Mouse (Mus musculus): ENCODE data around the gene Ltbp4. TPM values are rescaled to one million over a fixed set of nuclear protein-coding genes. Genes with fewer than 3 reads are reported as not detected.

Gene Ltbp4
- polyA plus RNA-seq, 1 experiment from 2014 or later, result 7.0 TPM

DNA sequence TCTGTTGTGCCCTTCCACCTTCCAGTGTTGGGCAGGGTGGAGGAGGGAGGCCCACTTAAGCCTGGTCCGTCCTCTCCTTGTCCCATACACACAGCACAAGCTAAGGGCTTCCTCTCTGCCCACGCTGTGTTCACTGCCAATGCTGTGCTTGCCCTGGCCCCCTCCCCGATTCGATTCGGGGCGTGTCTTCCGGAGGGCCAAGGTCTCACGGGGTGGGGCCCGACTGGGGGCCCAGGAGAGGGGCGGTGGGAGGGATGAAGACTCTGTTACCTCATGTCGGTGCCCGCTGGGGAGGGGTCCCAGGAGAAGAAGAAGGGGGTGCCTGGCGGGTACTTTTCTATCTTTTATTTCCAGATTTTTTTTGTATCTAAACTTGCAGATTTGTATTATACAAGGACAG, 55.8 kb downstream of the Ltbp4 start:
- Histone ChIP-seq H3K27me3 (ENCODE audit: low read depth, poor library complexity, severe bottlenecking) (peaks cover 11% of the 10 kb centered on the region), H3K36me3 (peaks cover 59% of the 10 kb centered on the region), H3K4me3 (no peak overlapping the region), H3K27ac (replicated peaks) (no peak overlapping the region; the same call in 1 of the 2 replicates), H3K4me1 (peaks cover 24% of the 10 kb centered on the region), H3K9me3 (replicated peaks) (no peaks in the 10 kb centered on the region)
- no peak for DNase-seq (ENCODE audit: low spot score)
- 71% methylated on average over 13 of the region's 13 CpGs for WGBS

DNA sequence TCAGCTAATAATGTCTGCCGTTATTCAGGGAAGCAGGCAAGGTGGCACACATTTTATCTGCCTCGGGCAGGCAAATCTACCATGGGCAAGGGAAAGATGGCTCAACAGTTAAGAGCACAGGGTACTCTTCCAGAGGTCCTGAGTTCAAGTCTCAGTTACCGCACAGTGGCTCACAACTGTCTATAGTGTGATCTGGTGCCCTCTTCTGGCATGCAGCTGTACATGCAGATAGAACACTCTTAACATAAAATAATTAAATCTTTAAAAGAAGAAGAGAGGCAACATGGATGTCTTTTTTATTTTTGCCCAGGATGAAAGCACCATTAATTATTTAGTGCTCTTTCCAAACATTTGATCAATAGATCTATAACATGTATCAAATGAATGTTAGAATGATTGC, 60.3 kb downstream of the Ltbp4 start:
- no peak overlapping the region for H3K4me3 ChIP-seq
- H3K27me3 ChIP-seq (ENCODE audit: low read depth, poor library complexity, severe bottlenecking), result no peaks in the 10 kb centered on the region
- 90% methylated on average over 3 of the region's 3 CpGs for WGBS
- H3K9me3 ChIP-seq (replicated peaks), result no peaks in the 10 kb centered on the region
- peaks cover 11% of the 10 kb centered on the region for H3K4me1 ChIP-seq
- H3K27ac ChIP-seq (replicated peaks), result no peak overlapping the region
- no peak for DNase-seq (ENCODE audit: low spot score)
- peaks cover 96% of the 10 kb centered on the region for H3K36me3 ChIP-seq

DNA sequence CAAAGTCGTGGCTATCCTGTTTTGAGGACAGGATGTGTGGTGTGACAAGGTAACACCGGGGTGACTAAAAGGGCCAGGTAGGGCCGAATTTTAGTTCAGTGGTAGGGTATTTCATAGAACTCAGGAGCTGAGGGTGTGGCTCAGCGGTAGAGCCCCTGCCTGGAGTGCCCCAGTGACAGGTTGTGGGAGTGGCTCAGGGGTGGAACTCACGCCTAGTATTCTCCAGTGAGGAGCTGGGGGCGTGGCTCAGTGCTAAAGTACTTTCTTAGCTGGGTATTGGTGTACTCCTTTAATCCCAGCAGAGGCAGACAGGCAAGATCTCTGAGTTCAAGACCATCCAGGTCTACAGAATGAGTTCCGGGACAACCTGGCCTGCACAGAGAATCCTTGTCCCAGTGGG, 61.5 kb downstream of the Ltbp4 start:
- 71% methylated on average over 7 of the region's 7 CpGs for WGBS
- Histone ChIP-seq H3K4me1 (peaks cover 4% of the 10 kb centered on the region; the same call in 1 of the 2 replicates), H3K27ac (replicated peaks) (no peak overlapping the region), H3K27me3 (ENCODE audit: low read depth, poor library complexity, severe bottlenecking) (no peaks in the 10 kb centered on the region), H3K9me3 (replicated peaks) (no peaks in the 10 kb centered on the region), H3K36me3 (peaks cover 96% of the 10 kb centered on the region), H3K4me3 (no peak overlapping the region)
- no peak for DNase-seq (ENCODE audit: low spot score)

- no peaks in the 10 kb centered on the region for H3K9me3 ChIP-seq (replicated peaks)
- H3K4me3 ChIP-seq, result no peak overlapping the region
- no peak overlapping the region for H3K27ac ChIP-seq (replicated peaks)
- 94% methylated on average over 4 of the region's 4 CpGs for WGBS
- no peaks in the 10 kb centered on the region for H3K27me3 ChIP-seq (ENCODE audit: low read depth, poor library complexity, severe bottlenecking)
- H3K36me3 ChIP-seq, result peaks cover 97% of the 10 kb centered on the region
- no peaks in the 10 kb centered on the region for H3K4me1 ChIP-seq
- DNase-seq (ENCODE audit: low spot score), result no peak
Measured at GRCm38 (mm10) chr7:27274916-27275315, 62.6 kb downstream of the Ltbp4 start.

DNA sequence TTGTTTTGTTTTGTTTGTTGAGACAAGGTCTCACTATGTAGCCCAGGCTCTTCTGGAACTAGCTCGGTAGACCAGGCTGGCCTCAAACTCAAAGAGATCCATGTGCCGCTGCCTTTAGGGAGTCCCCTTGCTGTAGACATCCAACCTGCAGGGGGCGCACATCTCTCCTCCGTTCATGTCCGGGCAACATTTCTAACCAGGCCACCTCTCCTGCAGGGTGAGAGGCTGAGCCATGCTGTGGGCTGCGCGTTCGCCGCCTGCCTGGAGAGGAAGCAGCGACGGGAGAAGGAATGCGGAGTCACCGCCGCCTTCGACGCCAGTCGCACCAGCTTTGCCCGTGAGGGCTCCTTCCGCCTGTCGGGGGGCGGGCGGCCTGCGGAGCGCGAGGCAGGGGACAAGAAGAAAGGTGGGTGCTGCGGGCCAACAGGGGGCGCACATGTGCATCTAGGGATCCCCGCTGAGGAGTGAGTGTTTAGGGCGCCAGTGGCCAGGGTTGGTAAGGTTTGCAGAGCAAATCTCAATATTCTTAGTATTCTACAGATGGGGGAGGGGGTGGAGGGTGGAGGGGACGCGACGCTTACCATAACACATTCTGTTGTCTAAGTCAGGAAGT, 63.6 kb downstream of the Ltbp4 start:
- Histone ChIP-seq H3K4me1 (no peaks in the 10 kb centered on the region), H3K4me3 (peak overlapping the region; percentile 21), H3K27me3 (ENCODE audit: low read depth, poor library complexity, severe bottlenecking) (no peaks in the 10 kb centered on the region), H3K36me3 (peaks cover 97% of the 10 kb centered on the region), H3K9me3 (replicated peaks) (peaks cover 3% of the 10 kb centered on the region; the same call in 1 of the 2 replicates), H3K27ac (replicated peaks) (0 out of 2 replicates have a peak overlapping the region, but pooled peaks have one; percentile 55)
- DNase-seq (ENCODE audit: low spot score), result peak; percentile 55
- 56% methylated on average over 32 of the region's 32 CpGs for WGBS

DNA sequence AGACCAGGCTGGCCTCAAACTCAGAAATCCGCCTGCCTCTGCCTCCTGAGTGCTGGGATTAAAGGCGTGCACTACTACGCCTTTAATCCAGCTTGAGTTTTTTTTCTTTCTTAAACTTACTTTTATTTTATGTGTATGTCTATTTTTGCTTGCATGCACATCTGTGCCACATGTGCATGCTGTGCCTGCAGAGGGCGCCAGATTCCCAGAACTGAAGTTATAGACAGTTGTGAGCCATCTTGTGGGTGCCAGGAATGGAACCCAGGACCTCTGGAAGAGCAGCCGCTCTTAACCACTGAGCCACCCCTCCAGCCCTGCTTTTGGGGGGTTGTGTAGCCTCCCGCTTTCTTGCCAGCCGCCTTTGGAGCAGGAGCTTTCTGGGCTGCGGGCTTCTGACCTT, 66.1 kb downstream of the Ltbp4 start:
- Histone ChIP-seq H3K36me3 (peaks cover 97% of the 10 kb centered on the region), H3K9me3 (replicated peaks) (peaks cover 3% of the 10 kb centered on the region; the same call in 1 of the 2 replicates)
- WGBS, result 88% methylated on average over 8 of the region's 8 CpGs

DNA sequence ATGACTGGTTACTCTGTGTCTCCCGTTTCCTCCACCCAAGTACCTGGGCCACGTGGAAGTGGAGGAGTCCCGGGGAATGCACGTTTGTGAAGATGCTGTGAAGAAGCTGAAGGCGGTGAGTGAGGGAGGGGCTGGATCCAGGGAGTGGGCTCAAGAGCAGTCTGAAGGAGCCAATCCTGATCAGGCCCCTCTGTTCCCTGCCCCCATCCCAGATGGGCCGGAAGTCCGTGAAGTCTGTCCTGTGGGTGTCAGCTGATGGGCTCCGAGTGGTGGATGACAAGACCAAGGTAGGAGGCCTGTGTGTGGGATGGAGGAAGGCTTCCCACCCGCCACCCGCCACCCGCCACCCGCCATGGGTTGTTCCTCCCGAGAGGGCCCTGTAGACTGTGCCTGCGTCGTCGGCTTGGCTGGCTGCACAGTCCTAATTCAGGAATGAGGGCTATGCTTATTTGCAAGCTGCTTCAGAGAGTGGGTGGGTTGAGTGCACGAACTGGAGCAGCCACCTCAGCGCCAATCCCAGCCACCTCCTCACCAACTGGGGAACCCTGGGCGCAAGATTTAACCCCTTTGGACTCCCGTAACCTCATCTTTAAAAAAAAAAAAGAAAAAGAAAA, 70.9 kb downstream of the Ltbp4 start:
- 87% methylated on average over 20 of the region's 20 CpGs for WGBS
- peaks cover 3% of the 10 kb centered on the region; the same call in 1 of the 2 replicates for H3K4me1 ChIP-seq
- no peaks in the 10 kb centered on the region for H3K27me3 ChIP-seq (ENCODE audit: low read depth, poor library complexity, severe bottlenecking)
- H3K36me3 ChIP-seq, result peaks cover 99% of the 10 kb centered on the region
- H3K27ac ChIP-seq (replicated peaks), result no peak overlapping the region
- H3K9me3 ChIP-seq (replicated peaks), result peaks cover 3% of the 10 kb centered on the region; the same call in 1 of the 2 replicates
- no peak for DNase-seq (ENCODE audit: low spot score)
- H3K4me3 ChIP-seq, result no peak overlapping the region

More for the DNA sequence above, 66.1 kb downstream of the Ltbp4 start:
- H3K27ac ChIP-seq (replicated peaks), result no peak overlapping the region
- H3K4me1 ChIP-seq, result no peaks in the 10 kb centered on the region
- DNase-seq (ENCODE audit: low spot score), result no peak
- no peaks in the 10 kb centered on the region for H3K27me3 ChIP-seq (ENCODE audit: low read depth, poor library complexity, severe bottlenecking)
- no peak overlapping the region for H3K4me3 ChIP-seq

- Histone ChIP-seq H3K9me3 (replicated peaks) (peaks cover 3% of the 10 kb centered on the region; the same call in 1 of the 2 replicates), H3K4me1 (peaks cover 22% of the 10 kb centered on the region), H3K4me3 (no peak overlapping the region), H3K27me3 (ENCODE audit: low read depth, poor library complexity, severe bottlenecking) (no peaks in the 10 kb centered on the region), H3K36me3 (peaks cover 80% of the 10 kb centered on the region), H3K27ac (replicated peaks) (no peak overlapping the region)
- no peak for DNase-seq (ENCODE audit: low spot score)
- WGBS, result 94% methylated on average over 12 of the region's 12 CpGs
Measured at GRCm38 (mm10) chr7:27264761-27265160, 72.7 kb downstream of the Ltbp4 start.

DNA sequence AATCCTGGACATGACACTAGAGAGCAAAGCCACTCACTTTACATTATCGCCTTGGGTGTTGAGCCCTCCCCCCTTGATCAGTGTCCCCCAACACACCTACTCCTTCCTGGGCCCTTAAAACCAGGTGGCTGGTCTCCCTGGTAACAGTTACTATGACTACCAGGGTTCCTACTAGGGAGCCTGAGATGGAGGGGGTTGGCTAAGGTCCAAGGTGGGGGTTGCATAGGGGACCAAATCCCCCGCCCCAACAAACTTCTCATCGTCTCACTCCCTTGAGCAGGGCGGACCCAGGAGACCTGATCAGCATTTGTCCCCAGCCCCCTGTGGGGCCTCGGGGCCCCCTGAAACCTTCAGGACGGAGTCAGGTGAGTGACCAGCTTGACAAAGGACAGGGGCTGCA, 75.6 kb downstream of the Ltbp4 start:
- peaks cover 51% of the 10 kb centered on the region for H3K36me3 ChIP-seq
- H3K9me3 ChIP-seq (replicated peaks), result no peaks in the 10 kb centered on the region
- WGBS, result 93% methylated on average over 6 of the region's 6 CpGs
- DNase-seq (ENCODE audit: low spot score), result no peak
- peaks cover 8% of the 10 kb centered on the region for H3K27me3 ChIP-seq (ENCODE audit: low read depth, poor library complexity, severe bottlenecking)
- no peak overlapping the region for H3K4me3 ChIP-seq
- H3K4me1 ChIP-seq, result peaks cover 47% of the 10 kb centered on the region
- no peak overlapping the region for H3K27ac ChIP-seq (replicated peaks)

- H3K4me3 ChIP-seq, result peak overlapping the region; percentile 92
- H3K4me1 ChIP-seq, result peaks cover 57% of the 10 kb centered on the region
- peaks cover 11% of the 10 kb centered on the region for H3K27me3 ChIP-seq (ENCODE audit: low read depth, poor library complexity, severe bottlenecking)
- no peaks in the 10 kb centered on the region for H3K9me3 ChIP-seq (replicated peaks)
- no peak overlapping the region for H3K27ac ChIP-seq (replicated peaks)
- DNase-seq (ENCODE audit: low spot score), result no peak
- H3K36me3 ChIP-seq, result peaks cover 41% of the 10 kb centered on the region
- WGBS, result 87% methylated on average over 7 of the region's 7 CpGs
Measured at GRCm38 (mm10) chr7:27260856-27261255, 76.6 kb downstream of the Ltbp4 start.

- H3K4me3 ChIP-seq, result peak overlapping the region; percentile 92
- no peaks in the 10 kb centered on the region for H3K9me3 ChIP-seq (replicated peaks)
- peaks cover 11% of the 10 kb centered on the region for H3K27me3 ChIP-seq (ENCODE audit: low read depth, poor library complexity, severe bottlenecking)
- 50% methylated on average over 5 of the region's 5 CpGs for WGBS
- H3K36me3 ChIP-seq, result peaks cover 30% of the 10 kb centered on the region
- DNase-seq (ENCODE audit: low spot score), result peak; percentile 41
- peak overlapping the region; percentile 94 for H3K27ac ChIP-seq (replicated peaks)
- H3K4me1 ChIP-seq, result peaks cover 59% of the 10 kb centered on the region
Measured at GRCm38 (mm10) chr7:27259771-27260170, 77.7 kb downstream of the Ltbp4 start.

- WGBS, result 2% methylated on average over 9 of the region's 9 CpGs
- DNase-seq (ENCODE audit: low spot score), result no peak
- H3K4me1 ChIP-seq, result peaks cover 59% of the 10 kb centered on the region
- H3K36me3 ChIP-seq, result peaks cover 30% of the 10 kb centered on the region
- H3K4me3 ChIP-seq, result peak overlapping the region; percentile 92
- H3K9me3 ChIP-seq (replicated peaks), result no peaks in the 10 kb centered on the region
- H3K27me3 ChIP-seq (ENCODE audit: low read depth, poor library complexity, severe bottlenecking), result peaks cover 11% of the 10 kb centered on the region
- H3K27ac ChIP-seq (replicated peaks), result peak overlapping the region; percentile 94
Measured at GRCm38 (mm10) chr7:27259271-27259721, 78.2 kb downstream of the Ltbp4 start.

- peaks cover 11% of the 10 kb centered on the region for H3K27me3 ChIP-seq (ENCODE audit: low read depth, poor library complexity, severe bottlenecking)
- H3K4me1 ChIP-seq, result peaks cover 59% of the 10 kb centered on the region
- WGBS, result 1% methylated on average over 46 of the region's 47 CpGs
- H3K9me3 ChIP-seq (replicated peaks), result no peaks in the 10 kb centered on the region
- DNase-seq (ENCODE audit: low spot score), result peak; percentile 97
- peak within 1 kb of the TSS; percentile 94 for H3K27ac ChIP-seq (replicated peaks)
- peaks cover 24% of the 10 kb centered on the region for H3K36me3 ChIP-seq
- H3K4me3 ChIP-seq, result peak within 1 kb of the TSS; percentile 92
Measured at GRCm38 (mm10) chr7:27258205-27258899, 79.1 kb downstream of the Ltbp4 start, which contains the start of gene Numbl. TSS of gene Numbl (plus strand) at chr7:27258433.

All from midbrain, embryonic 10.5 days (tissue).